Mouse (Mus musculus) midbrain, embryonic 15.5 days (tissue): ENCODE measurements around the gene Fbxw4. TPM values are rescaled to one million over a fixed set of nuclear protein-coding genes. Genes with fewer than 3 reads are reported as not detected.
A peak's percentile ranks its signal among the peaks of the same experiment; 100 is the strongest.

Experiments
- ATAC-seq: fragments of 200-750 bp; cut with Nextera tagmentation; replicated peaks from 2 replicates; pipeline ENCODE4 v1.8.0; 2017; ENCODE audit warnings: moderate TSS enrichment
- H3K27ac ChIP-seq: fragments of 300-500 bp; sonication (generic); 2 replicates; pipeline ENCODE4 v1.5.1; 2015; ENCODE audit warnings: mild to moderate bottlenecking, inconsistent platforms
- H3K27me3 ChIP-seq: fragments of 300-500 bp; sonication (generic); replicated peaks from 2 replicates; pipeline ENCODE4 v1.6.1; 2015; ENCODE audit warnings: inconsistent platforms
- H3K36me3 ChIP-seq: fragments of 300-500 bp; sonication (generic); replicated peaks from 2 replicates; pipeline ENCODE4 v1.6.1; 2015; ENCODE audit warnings: inconsistent platforms
- H3K4me1 ChIP-seq: fragments of 300-500 bp; sonication (generic); 2 replicates; pipeline ENCODE4 v1.6.1; 2015; ENCODE audit warnings: inconsistent platforms
- H3K4me2 ChIP-seq: fragments of 300-500 bp; sonication (generic); 2 replicates; pipeline ENCODE4 v1.6.1; 2015; ENCODE audit warnings: inconsistent platforms, mild to moderate bottlenecking, moderate library complexity
- H3K4me3 ChIP-seq: fragments of 300-500 bp; sonication (generic); 2 replicates; pipeline ENCODE4 v1.5.1; 2015; ENCODE audit warnings: mild to moderate bottlenecking, inconsistent platforms
- H3K9ac ChIP-seq: fragments of 300-500 bp; sonication (generic); 2 replicates; pipeline ENCODE4 v1.6.1; 2015; ENCODE audit warnings: mild to moderate bottlenecking, inconsistent platforms
- H3K9me3 ChIP-seq: fragments of 300-500 bp; sonication (generic); 2 replicates; pipeline ENCODE4 v1.6.1; 2016; ENCODE audit warnings: inconsistent platforms
- WGBS: fragments of 180-500 bp; shearing (Covaris S2); methylation state at CpG from one replicate; pipeline ENCODE4 v1.1.7; 2015; ENCODE audit warnings: mixed read lengths; 5-methylcytosine and 5-hydroxymethylcytosine counted together
- polyA plus RNA-seq: library from polyadenylated mRNA; unstranded; fragments of >200 nt; fragmentation: Nextera tagmentation; extraction: Ambion mirVana; gene quantifications from 2 replicates; pipeline ENCODE4 v1.2.1, GENCODE M21; 2015

Gene Fbxw4
- polyA plus RNA-seq, 1 experiment from 2014 or later, result 6.1 TPM

DNA sequence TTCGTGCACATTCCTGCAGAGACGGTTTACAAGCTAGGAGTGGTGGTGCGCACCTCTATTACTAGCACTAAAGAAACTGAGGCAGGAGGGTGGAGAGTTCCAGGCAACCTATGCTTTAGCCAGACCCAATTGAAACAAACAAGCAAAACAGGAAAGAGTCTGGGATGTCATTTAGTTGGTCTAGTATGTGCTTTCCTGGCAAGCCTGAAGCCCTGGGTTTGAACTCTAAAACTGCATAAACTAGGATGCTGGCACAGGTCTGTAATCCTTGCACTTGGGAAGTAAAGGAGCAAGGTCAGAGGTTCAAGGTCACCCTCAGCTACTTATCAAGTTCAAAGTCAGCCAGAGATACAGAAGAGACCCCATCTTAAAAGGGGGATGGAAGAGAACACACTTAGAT lies 118.1 kb downstream of the Fbxw4 start:
- H3K4me1 ChIP-seq, result peaks cover 23% of the 10 kb centered on the region
- no peaks in the 10 kb centered on the region for H3K36me3 ChIP-seq
- peak overlapping the region; percentile 81 for H3K4me2 ChIP-seq
- H3K9me3 ChIP-seq, result no peaks in the 10 kb centered on the region
- peak overlapping the region; percentile 55 for H3K27ac ChIP-seq
- peak overlapping the region; percentile 50 for H3K9ac ChIP-seq
- H3K4me3 ChIP-seq, result peak overlapping the region; percentile 43
- peaks cover 41% of the 10 kb centered on the region for H3K27me3 ChIP-seq
- WGBS, result 16% methylated on average over 3 of the region's 3 CpGs
- ATAC-seq, result no peak; the same call in 1 of the 2 replicates

DNA sequence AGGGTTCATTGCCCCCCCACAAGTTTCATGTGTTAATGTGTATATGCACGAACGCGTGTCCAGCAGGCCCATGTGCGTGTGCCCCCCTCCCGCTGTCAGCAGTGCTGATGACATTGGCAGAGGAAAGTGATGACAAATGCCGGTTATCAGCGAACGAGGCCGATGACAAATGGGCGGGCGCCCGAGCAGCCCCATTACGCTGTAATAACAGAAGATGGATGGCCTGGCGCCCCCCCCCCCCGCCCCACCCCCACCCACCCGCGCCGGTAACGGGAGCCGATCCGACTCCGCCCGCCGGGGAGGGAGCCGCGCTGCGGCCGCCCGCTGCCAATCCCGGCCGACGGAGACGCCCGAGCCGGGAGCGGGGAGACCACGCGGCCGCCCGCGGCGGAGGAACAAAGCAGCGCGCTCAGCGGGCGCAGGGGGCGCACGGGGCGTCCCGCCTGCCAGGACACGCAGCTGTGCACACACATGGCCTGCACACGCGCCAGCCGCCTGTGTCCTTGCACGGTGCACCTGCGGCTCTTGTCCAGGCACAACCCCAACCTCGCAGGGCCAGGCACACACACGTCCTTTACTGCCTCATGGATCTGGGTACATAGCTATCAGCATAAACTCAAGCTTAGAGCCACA lies 118.6 kb downstream of the Fbxw4 start:
- Histone ChIP-seq H3K4me3 (peak overlapping the region; percentile 43), H3K36me3 (no peaks in the 10 kb centered on the region), H3K9ac (peak overlapping the region; percentile 50), H3K4me2 (peak overlapping the region; percentile 81), H3K27ac (peak overlapping the region; percentile 55), H3K27me3 (peaks cover 36% of the 10 kb centered on the region), H3K9me3 (no peaks in the 10 kb centered on the region), H3K4me1 (peaks cover 23% of the 10 kb centered on the region)
- peak; percentile 65 for ATAC-seq
- WGBS, result under 1% methylated on average over 34 of the region's 58 CpGs

DNA sequence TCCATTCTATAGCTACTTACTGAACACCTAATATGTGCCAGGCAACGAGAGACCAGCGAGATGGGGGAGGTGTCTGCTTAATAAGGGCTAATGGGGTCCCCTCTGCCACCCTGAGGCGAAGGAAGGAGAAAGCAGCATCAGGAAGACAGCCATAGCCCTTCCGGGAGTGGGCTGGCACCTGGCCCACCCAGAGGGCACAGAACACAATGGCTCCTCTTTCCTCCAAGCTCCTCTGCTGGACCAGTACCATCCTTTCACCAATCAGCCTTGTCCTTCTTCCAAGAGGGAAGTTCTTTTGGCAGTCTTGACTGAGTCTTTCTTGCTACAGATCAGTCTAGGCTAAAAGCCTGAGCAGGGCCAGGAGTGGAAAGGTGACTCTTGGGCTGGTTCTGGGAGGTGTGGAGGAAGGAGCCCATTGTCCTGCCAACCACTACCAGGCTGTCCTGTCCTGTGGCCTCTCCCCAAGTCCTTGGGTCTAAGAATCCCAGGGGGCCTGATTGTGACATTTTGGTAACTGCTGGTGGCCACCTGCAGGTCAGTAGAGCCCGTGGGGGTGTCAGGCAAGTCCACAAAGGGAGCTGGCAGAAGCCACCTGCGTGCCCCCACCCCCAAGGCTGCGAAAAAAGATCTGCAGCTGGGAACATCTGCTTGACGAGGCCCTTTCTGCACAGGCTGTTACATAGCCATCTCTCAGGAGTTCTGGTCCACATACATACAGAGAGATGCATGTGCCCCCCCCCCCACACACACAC lies 119.3 kb downstream of the Fbxw4 start:
- H3K9ac ChIP-seq, result peak overlapping the region; percentile 50
- H3K4me3 ChIP-seq, result peak overlapping the region; percentile 43
- 24% methylated on average over 8 of the region's 8 CpGs for WGBS
- H3K4me2 ChIP-seq, result peak overlapping the region; percentile 81
- ATAC-seq, result peak; percentile 13; the same call in 1 of the 2 replicates
- H3K27me3 ChIP-seq, result peaks cover 29% of the 10 kb centered on the region
- H3K9me3 ChIP-seq, result no peaks in the 10 kb centered on the region
- no peak overlapping the region for H3K27ac ChIP-seq
- H3K36me3 ChIP-seq, result no peaks in the 10 kb centered on the region
- peaks cover 23% of the 10 kb centered on the region for H3K4me1 ChIP-seq

DNA sequence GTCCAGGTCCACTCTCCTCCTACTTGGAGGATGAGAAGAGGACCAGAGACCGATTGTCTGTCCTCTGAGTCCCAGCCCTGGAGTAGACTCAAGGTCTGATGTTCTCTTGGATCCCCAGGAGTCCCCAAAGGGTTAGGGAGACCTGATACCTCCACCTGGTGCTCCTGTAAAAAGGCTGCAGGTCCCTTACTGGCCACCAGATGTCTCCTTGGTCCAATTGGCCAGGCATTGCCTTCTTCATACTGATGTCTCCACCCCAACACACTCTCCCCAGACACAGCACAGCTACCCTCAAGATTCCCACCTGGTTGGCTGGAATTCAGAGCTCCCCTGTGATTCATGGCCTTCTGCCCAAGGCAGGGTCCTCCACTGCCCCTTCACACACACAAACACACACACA lies 122.6 kb downstream of the Fbxw4 start:
- no peak overlapping the region for H3K4me3 ChIP-seq
- no peaks in the 10 kb centered on the region for H3K9me3 ChIP-seq
- no peak overlapping the region for H3K4me2 ChIP-seq
- 42% methylated on average over 1 of the region's 1 CpGs for WGBS
- H3K4me1 ChIP-seq, result peaks cover 15% of the 10 kb centered on the region
- H3K27ac ChIP-seq, result no peak overlapping the region
- peaks cover 5% of the 10 kb centered on the region for H3K27me3 ChIP-seq
- no peak overlapping the region for H3K9ac ChIP-seq
- no peak for ATAC-seq
- H3K36me3 ChIP-seq, result no peaks in the 10 kb centered on the region

DNA sequence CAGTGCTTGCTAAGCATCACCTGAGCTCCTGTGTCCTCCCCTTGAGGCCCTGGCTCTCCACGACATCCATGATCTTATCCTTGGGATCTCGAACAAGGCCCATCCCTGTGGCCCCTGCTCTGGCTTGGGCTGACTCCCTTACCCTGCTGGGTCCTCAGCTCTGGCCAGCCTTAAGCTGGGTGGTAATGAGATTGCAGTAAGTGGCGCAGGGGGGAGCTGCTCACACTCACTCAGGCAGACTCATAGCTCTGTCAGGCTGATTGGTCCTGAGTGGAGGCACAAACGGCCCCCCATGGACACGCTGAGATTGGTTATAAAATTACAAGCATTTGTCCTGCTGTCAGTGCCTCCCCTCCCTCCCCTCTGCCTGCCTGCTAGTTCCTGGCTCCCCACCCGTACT lies 124.2 kb downstream of the Fbxw4 start:
- 62% methylated on average over 6 of the region's 6 CpGs for WGBS
- Histone ChIP-seq H3K27me3 (no peaks in the 10 kb centered on the region), H3K4me1 (peaks cover 7% of the 10 kb centered on the region), H3K27ac (no peak overlapping the region), H3K4me3 (no peak overlapping the region), H3K9me3 (no peaks in the 10 kb centered on the region), H3K9ac (no peak overlapping the region), H3K36me3 (no peaks in the 10 kb centered on the region), H3K4me2 (no peak overlapping the region)
- ATAC-seq, result no peak

DNA sequence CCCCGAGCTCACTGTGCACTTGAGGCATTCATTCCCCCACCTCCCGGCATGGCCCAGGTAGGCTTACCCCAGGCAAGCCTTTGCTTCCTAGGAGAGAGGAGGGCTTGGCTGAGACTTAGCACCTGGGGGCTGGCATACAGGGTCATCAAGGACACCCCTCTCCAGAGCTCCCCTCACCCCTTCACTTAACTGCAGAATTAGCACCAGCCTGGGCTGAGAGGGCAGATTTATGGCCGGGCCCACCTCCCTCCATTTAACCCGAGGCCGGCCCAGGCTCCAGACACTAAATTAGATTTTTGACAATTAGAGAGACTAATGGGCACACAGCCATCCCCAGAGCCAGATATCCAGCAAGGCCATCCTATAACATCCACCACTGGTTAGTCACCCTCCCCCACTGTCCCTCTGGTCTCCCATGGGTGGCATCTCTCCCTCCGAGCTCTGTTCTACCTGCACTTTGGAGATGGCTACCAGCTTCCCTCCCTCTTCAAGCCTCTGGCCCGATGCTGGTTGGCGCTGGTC lies 124.8 kb downstream of the Fbxw4 start:
- Histone ChIP-seq H3K4me3 (no peak overlapping the region), H3K4me1 (peaks cover under 1% of the 10 kb centered on the region; the same call in 1 of the 2 replicates), H3K4me2 (no peak overlapping the region), H3K27me3 (no peaks in the 10 kb centered on the region), H3K9ac (no peak overlapping the region), H3K27ac (no peak overlapping the region), H3K9me3 (no peaks in the 10 kb centered on the region), H3K36me3 (no peaks in the 10 kb centered on the region)
- ATAC-seq, result no peak
- WGBS, result 79% methylated on average over 8 of the region's 8 CpGs

DNA sequence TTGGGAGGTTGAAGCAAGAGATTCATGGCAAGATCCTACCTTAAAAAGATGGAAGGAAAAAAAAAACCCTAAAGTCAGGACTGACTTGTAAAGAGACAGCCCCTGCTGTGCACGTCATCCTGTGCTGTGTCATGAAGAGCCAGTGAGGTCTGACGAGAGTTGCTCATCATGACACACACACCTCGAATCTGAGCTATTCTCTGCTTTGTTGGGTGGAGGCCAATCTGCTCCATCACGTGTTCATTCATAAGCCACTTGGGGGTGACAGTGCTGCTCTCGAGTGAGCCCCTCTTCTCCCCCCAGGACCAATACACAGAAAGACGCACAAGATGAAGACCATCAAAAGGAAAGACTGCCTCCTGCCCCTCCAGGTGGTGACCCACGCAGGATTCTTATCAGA lies 126.5 kb downstream of the Fbxw4 start:
- Histone ChIP-seq H3K27me3 (no peaks in the 10 kb centered on the region), H3K9me3 (no peaks in the 10 kb centered on the region), H3K4me3 (no peak overlapping the region), H3K4me2 (no peak overlapping the region), H3K27ac (no peak overlapping the region), H3K4me1 (no peaks in the 10 kb centered on the region), H3K36me3 (peaks cover 6% of the 10 kb centered on the region; the same call in 1 of the 2 replicates), H3K9ac (no peak overlapping the region)
- WGBS, result 60% methylated on average over 7 of the region's 7 CpGs
- no peak for ATAC-seq

DNA sequence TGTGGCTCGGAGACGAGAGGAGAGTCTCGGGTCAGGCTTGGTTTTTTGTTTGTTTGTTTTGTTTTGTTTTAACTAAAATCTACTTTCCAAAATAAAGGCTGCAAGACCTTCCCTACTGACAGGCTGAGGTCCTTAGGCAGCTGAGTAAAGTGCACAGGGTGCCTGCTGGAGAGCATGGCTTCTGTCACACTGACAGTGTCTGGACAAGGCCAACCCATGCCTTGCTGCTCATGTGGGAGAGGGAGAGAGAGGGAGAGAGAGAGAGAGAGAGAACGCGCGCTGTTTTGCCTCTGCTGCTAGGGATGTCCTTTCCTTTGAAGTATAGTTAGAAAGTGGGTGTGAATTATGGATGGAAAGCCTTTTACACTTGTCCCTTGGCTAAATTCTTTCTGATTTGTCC lies 128.6 kb downstream of the Fbxw4 start:
- Histone ChIP-seq H3K36me3 (peaks cover 20% of the 10 kb centered on the region), H3K27ac (no peak overlapping the region), H3K4me2 (no peak overlapping the region), H3K27me3 (no peaks in the 10 kb centered on the region), H3K4me3 (no peak overlapping the region), H3K9me3 (no peaks in the 10 kb centered on the region), H3K9ac (no peak overlapping the region), H3K4me1 (no peaks in the 10 kb centered on the region)
- ATAC-seq, result no peak
- 73% methylated on average over 6 of the region's 6 CpGs for WGBS

DNA sequence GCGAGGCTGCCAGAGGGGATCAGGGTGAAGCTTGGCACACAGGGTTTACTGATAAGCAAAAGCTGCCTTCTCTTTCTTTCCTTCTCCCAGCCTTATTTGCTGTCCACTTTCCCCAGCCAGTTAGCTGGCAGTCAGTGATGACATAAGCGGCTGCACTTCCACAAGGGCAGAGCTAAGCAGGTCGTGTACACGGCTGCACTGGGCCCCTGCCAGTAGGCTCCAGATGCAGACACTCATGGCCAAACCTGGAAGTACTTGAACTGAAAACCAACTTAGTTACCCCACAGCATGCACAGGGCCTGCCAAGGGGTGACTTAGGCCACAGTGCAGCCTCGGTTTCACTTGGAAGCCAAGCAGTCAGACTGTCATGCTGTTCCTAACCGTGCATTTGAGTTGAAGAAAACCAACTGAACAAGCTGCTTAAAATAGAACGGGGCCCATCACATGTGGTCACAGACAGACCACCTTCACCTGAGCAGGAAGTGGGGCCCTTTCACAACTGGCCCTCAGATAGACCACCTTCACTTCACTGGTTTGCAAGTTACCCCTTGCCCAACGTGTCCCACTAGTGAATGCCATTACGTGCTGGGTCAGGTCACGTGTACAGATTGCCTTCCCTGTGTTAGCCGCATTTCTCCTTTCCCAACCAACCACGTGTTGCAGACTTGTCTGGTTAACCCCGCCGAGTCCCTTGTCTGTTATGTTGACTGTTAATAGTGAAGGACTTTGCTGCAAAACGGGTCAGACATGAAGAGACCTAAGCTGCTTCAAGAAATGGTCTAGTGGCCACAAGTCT lies 129.7 kb downstream of the Fbxw4 start:
- peaks cover 20% of the 10 kb centered on the region for H3K36me3 ChIP-seq
- ATAC-seq, result no peak

DNA sequence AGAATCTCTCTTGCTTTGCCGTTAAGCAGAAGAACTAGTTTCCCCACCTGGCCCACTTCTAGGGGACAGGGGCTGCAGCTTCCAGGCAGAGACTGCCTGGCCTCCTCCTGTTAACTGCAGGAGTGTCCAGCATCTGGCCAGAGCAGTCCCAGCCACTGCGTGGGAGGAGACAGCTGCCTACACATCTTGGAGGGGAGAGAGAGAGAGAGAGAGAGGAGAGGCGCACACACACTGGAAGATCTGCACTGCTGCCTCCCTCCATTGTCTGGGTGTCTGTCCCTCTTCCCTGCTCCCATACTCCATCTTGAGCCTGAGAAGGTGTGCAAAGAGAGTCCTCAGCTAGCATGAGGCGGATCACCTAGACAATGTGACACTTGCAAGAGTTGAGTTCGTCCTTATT lies 130.8 kb downstream of the Fbxw4 start:
- Histone ChIP-seq H3K27me3 (no peaks in the 10 kb centered on the region), H3K4me2 (no peak overlapping the region), H3K36me3 (peaks cover 23% of the 10 kb centered on the region), H3K4me3 (no peak overlapping the region), H3K27ac (no peak overlapping the region), H3K9me3 (no peaks in the 10 kb centered on the region), H3K9ac (no peak overlapping the region), H3K4me1 (no peaks in the 10 kb centered on the region)
- ATAC-seq, result no peak
- WGBS, result 91% methylated on average over 5 of the region's 5 CpGs

More for the DNA sequence above, 129.7 kb downstream of the Fbxw4 start:
- Histone ChIP-seq H3K4me2 (no peak overlapping the region), H3K27me3 (no peaks in the 10 kb centered on the region), H3K9ac (no peak overlapping the region), H3K9me3 (no peaks in the 10 kb centered on the region), H3K27ac (no peak overlapping the region), H3K4me1 (no peaks in the 10 kb centered on the region), H3K4me3 (no peak overlapping the region)
- 86% methylated on average over 15 of the region's 15 CpGs for WGBS
